Mouse (Mus musculus) hematopoietic stem cell, adult 5-6 weeks (primary cell): ENCODE results near the gene Dph1. TPM values are rescaled to one million over a fixed set of nuclear protein-coding genes. Genes with fewer than 3 reads are reported as not detected.

ENCODE experiments used
- ATAC-seq, 2 experiments: fragments of 125-278 bp in 1 of 2; replicated peaks in 1 of 2; 2 replicates each; pipeline ENCODE4 v1.8.0; 2016 to 2017; ENCODE audit warnings: inconsistent platforms in 2 of 2, mild to moderate bottlenecking in 2 of 2, moderate number of reproducible peaks in 2 of 2, low read depth in 1 of 2, moderate TSS enrichment in 1 of 2; ENCODE audit not compliant: low FRiP score in 2 of 2, poor library complexity in 2 of 2, severe bottlenecking in 2 of 2, insufficient read depth in 1 of 2, low TSS enrichment in 1 of 2
- total RNA-seq: library from RNA; stranded (forward); fragments of 172-1452, 232-1000 nt; gene quantifications from 2 replicates; pipeline ENCODE4 v1.2.3, GENCODE M21; 2017

The Dph1 gene
- total RNA-seq, 1 experiment from 2014 or later: 14.0 TPM

- ATAC-seq: peak; percentile 67 to 80
Measured at GRCm38 (mm10) chr11:75154053-75154585, 36.9 kb downstream of the Dph1 start.

- ATAC-seq: peak; percentile 88 to 90
Measured at GRCm38 (mm10) chr11:75152603-75153557, 38.2 kb downstream of the Dph1 start.

- no peak for ATAC-seq
Measured at GRCm38 (mm10) chr11:75150346-75150745, 40.7 kb downstream of the Dph1 start.

- no peak for ATAC-seq
Measured at GRCm38 (mm10) chr11:75148332-75149035, 42.6 kb downstream of the Dph1 start.

GRCm38 (mm10) chr11:75147846-75148168 is 43.2 kb downstream of the Dph1 start:
- peak; percentile 12 to 38; a peak in 2 of 4 replicates for ATAC-seq

GRCm38 (mm10) chr11:75147106-75147845 is 43.8 kb downstream of the Dph1 start:
- ATAC-seq: peak; percentile 44 to 75; a peak in 3 of 4 replicates

- no peak for ATAC-seq
Measured at GRCm38 (mm10) chr11:75145841-75146240, 45.2 kb downstream of the Dph1 start.

- ATAC-seq: no peak
Measured at GRCm38 (mm10) chr11:75142749-75143148, 48.3 kb downstream of the Dph1 start.

- no peak for ATAC-seq
Measured at GRCm38 (mm10) chr11:75141913-75142312, 49.1 kb downstream of the Dph1 start.

GRCm38 (mm10) chr11:75141038-75141437 is 50.0 kb downstream of the Dph1 start:
- ATAC-seq: no peak

- no peak for ATAC-seq
Measured at GRCm38 (mm10) chr11:75140431-75140830, 50.6 kb downstream of the Dph1 start.

GRCm38 (mm10) chr11:75139122-75139963 is 51.7 kb downstream of the Dph1 start:
- ATAC-seq: no peak

GRCm38 (mm10) chr11:75136666-75137398 is 54.2 kb downstream of the Dph1 start:
- peak; percentile 86 to 95 for ATAC-seq

GRCm38 (mm10) chr11:75135358-75135757 is 55.7 kb downstream of the Dph1 start:
- no peak for ATAC-seq

- no peak for ATAC-seq
Measured at GRCm38 (mm10) chr11:75134485-75135068, 56.5 kb downstream of the Dph1 start.

GRCm38 (mm10) chr11:75133951-75134350 is 57.1 kb downstream of the Dph1 start:
- no peak for ATAC-seq
